Mouse (Mus musculus) urinary bladder, adult 2 months (tissue): ENCODE measurements around the gene Pfn3. TPM values are rescaled to one million over a fixed set of nuclear protein-coding genes. Genes with fewer than 3 reads are reported as not detected.

Source experiments
- DNase-seq: peaks from one replicate; pipeline ENCODE4 v3.0.0; 2022; ENCODE audit warnings: low spot score
- polyA plus RNA-seq: library from polyadenylated mRNA; depleted of rRNA; stranded (reverse); fragments of >200 nt; gene quantifications from 2 replicates; pipeline ENCODE4 v1.2.3, GENCODE M21; 2012

The Pfn3 gene
- polyA plus RNA-seq, 1 experiment = not detected

DNA sequence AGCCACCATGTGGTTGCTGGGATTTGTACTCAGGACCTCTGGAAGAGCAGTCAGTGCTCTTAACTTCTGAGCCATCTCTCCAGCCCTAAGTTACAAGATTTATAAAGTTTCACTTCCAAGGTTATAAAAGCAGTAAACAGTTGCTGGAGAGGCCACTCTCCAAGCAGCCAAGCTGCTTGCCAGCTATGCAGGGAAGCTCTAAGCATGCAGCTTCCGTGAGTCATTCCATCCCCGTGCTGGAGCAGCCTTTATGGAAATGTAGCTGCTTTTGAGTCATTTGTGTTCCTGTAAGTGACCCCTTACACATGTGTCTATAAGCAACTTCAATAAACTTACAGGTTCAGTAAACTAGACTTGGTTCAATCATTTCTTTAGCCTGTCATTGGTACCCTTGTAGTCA, 15.5 kb upstream of the Pfn3 start:
- DNase-seq = no peak

DNA sequence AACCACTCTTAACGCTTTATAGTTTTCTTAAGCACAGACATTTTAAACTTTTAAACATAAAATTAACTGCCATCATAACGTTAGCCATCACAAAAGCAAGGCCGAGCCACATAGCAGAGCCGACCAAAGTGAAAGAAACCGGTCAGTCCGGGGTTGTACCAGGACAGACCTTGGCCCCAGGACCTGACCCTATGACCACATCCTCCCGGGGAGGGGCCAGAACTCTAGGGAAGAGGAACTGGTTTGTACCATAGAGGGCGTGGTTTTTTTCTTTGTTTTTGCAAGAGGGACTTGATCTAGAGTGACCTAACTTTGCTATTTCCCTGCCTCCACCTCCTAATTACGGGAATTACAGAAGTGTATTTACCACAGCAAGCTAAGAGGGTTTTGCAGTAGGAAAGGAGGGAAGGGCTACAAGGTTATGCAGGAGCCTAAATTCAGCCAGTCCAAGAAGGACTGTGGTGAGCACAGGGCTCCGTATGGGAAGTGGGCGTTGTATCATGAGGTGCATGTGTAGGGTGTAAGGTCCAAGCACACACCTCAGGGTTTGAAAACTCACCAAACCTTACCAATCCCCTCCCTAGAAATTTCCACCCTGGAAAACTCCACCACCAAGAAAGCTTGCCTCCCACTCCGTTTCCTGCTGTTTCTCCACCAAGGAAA, 14.3 kb upstream of the Pfn3 start:
- DNase-seq = no peak

DNA sequence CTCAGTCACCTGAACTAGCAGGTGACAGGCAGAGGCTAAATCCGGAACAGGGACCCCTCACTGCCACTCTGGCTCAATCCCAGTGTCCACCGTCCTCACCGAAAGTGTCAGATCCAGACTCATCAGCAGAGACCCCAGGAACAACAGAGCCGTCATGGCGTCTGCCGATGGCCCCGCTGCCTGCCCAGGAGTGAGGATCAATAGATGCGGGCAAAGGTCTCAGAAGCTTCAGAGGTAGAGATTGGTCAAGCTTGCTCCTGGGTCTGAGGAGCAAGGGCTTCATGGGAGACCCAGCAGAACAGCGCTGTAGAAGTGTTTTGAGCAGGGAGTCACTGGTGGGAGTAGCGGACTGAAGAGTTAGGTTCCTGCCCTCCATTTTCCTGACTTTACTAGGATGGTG, 11.6 kb upstream of the Pfn3 start, which contains the start of gene F12:
Gene F12 (minus strand): TSS at position 181 of the 400 bp plus-strand sequence.
- no peak for DNase-seq

- DNase-seq = no peak
Observed at GRCm38 (mm10) chr13:55420933-55421800, 6.1 kb upstream of the Pfn3 start.

- no peak for DNase-seq
Observed at GRCm38 (mm10) chr13:55420018-55420932, 5.2 kb upstream of the Pfn3 start.

DNA sequence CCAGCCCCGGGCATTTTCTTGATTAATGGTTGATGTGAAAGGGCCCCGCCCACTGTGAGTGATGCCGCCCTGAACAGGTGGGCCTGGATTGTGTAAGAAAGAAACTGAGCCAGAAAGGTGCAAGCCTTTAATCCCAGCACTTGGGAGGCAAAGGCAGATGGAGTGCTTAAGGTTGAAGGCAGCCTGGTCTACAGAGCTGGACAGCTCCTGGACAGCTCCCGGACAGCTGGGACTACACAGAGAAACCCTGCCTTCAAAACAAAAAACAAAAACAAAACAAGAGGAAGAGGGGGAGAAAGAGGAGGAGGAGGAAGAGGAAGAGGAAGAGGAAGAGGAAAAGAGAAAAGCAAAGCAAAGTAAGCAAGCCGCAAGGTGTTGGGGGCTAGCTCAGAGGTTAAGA, 4.1 kb upstream of the Pfn3 start:
- no peak for DNase-seq

GRCm38 (mm10) chr13:55418004-55418403, 3.0 kb upstream of the Pfn3 start:
- DNase-seq = peak; percentile 73

- no peak for DNase-seq
Observed at GRCm38 (mm10) chr13:55413333-55413732, 1.7 kb downstream of the Pfn3 start.

DNA sequence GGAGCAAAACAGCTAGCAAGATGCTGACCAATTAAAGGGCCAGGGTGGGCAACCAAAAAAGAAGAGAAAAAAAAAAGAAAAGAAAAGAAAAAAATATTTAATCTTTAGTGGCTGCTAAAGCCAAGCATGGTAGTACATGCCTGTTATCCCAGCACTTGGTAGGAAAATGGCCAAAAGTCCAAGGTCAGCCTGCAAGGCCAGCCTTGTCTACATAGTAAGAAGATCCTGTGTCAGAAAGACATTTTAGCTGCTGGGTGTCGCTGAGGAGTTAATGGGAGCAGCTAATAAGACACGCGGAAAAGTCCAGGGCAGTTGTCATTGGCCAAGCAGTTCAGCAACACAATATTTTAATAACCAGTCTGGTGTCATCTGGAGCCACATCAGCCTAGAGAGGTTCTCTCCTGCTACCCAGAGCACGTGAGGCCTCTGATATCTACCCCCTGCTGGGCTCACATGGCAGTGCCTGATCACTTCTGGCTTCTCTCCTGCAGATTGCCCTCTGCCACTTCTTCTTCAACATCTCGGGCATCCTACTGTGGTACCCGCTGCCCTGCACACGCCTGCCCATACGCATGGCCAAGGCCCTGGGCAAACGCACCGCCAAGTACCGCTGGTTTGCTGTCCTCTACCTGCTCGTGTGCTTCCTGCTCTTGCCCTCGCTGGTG, 2.3 kb downstream of the Pfn3 start:
- DNase-seq = no peak

DNA sequence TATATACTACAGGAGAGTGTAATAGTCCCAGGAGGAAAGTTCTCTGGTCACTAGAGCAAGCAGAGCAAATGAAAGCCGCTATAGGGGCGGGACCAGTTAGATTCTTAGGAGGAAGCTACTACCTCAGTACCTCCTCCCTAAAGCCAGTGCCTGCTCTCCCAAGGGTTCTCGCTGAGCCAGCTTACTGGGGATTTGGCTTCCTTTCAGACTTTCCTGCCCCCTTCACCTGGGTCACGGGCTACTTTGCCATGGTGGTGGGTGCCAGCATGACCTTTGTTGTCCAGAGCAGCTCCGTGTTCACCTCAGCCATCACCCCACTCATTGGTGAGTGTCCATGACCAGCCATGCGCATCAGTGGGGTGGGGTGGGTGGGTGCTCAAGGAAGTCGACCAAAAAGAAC, 3.2 kb downstream of the Pfn3 start:
- DNase-seq = no peak

DNA sequence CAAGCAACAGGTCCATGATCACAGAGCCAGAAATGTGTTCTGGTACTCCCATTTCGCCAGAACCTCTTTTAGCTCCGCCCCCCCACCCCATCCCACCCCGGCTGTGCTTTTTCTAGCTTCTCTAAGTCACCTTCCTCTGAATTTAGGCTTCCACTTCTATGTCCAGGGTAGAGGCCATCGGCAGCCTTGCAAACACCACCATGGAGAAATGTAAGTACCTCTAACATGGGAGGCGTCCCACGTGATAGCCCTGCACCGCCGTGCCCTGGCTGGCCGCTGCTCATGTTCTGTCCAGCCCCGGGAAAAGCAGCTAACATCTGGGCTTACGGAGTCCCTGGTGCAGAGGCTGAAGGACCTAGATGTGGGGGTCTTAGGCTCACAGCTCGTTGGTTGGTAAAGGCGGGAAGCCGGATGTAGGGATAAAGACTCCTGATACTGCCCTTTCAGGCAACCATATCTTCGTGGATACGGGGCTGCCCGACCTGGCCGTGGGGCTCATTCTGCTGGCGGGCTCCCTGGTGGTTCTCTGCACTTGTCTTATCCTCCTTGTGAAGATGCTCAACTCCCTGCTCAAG, 6.4 kb downstream of the Pfn3 start:
- no peak for DNase-seq

GRCm38 (mm10) chr13:55407341-55407740, 7.7 kb downstream of the Pfn3 start:
- no peak for DNase-seq

- DNase-seq = no peak
Observed at GRCm38 (mm10) chr13:55405783-55406390, 9.1 kb downstream of the Pfn3 start.

GRCm38 (mm10) chr13:55404853-55405782, 9.9 kb downstream of the Pfn3 start:
- peak; percentile 60 for DNase-seq

DNA sequence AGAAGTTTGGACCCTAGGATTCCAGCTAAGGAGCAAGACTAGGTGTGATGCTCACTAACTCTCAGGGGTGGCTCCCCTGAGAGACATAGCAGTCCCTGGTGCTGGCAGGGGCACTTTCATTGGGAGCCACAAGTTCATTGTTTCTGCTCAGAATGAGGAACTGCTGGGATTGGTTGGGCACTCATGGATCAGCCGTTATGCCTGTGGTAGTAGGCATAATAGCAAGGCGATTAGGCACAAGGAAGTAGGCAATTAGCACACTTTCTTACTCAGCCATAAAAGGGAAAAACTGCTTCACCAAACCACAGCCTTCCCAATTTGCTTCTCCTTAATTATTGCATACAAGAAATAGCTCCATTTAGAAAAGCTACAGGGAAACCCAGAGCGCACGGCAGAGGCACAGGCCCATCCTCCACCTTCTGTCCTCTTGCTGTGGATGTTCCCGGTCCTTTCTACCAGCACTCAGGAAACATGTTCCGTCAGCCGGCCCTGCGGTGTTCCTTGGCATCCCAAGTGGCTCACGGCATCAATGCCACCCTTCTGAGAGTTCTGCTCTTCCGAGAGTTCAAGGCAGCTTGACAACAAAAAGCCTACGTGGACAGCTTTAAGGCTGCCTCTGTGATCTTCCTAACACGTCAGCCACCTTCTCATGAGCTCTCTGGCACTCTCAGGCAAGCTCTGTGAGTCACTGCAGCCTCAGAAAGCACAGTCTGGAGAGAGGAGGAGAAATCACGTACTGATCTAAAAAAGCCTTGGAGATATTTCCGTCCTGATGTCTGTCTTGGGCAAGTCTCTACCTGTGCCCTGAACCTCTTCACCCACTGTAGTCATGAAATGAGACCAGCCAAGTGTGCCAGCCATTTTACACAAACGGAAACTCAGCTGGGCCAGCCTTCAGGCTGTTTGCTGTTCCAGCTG, 10.8 kb downstream of the Pfn3 start:
- DNase-seq = no peak

- DNase-seq = no peak
Observed at GRCm38 (mm10) chr13:55403266-55403665, 11.8 kb downstream of the Pfn3 start.

DNA sequence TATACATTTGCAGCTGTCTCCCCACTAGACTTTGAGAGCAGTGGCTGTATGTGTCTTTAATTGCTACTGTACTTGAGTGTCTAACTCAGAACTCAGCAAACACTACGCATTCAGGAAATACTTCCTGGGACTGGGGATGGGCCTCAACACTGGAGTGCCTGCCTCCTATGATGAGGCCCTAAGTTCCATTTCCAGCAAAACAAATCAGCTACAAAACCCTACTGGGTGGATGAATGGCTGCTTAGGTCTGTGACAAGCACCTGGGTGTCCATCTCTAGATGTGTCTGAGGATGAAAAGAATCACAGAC, 15.0 kb downstream of the Pfn3 start:
- DNase-seq = no peak

DNA sequence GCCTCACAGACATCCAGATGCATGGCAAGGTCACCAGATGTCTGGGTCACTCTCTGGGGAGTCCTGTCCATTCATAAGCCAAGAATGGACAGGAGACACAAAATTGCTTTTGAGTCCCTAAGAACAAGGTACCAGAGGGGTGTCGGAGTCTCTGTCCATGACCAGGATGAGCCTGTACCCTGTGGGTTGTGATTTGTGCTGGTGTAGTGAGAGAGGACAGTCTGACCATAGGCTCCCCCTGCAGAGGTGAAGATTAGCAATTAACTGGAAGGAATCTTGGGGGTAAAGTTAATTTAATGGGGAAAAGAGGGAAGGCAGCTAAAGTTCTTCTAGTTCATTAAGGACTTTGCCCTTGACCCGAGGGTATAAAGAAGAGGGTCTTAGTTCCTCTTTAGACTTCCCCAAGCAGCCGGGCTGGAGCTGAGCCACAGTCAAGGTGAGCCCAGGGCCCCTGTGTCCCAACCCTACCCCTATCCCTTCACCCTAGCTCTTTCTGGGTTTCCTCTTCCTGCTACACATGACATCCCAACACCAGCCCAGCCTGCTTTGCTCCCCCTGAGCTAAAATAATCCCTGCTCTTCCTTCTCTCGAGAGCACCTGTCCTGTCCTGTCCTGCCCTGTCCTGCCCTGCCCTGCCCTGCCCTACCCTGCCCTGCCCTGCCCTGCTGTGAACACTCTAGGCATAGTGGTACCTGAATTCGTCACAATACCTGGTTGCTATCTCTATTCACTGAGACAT, 15.6 kb downstream of the Pfn3 start:
- no peak for DNase-seq
